Mouse (Mus musculus) spleen, adult 10 weeks (tissue): ENCODE results near the gene Plac9b. TPM values are rescaled to one million over a fixed set of nuclear protein-coding genes. Genes with fewer than 3 reads are reported as not detected.

Experiments
- polyA plus RNA-seq: library from polyadenylated mRNA; stranded (reverse); fragments of 350-450 nt; fragmentation: Illumina TruSeq; extraction: RNeasy Lipid Tissue Mini Kit (QIAGEN cat#74804); gene quantifications from one replicate; pipeline ENCODE4 v1.2.3, GENCODE M21; 2015; ENCODE audit warnings: low replicate concordance; ENCODE audit not compliant: insufficient read depth

Gene Plac9b
- 15.1 TPM for polyA plus RNA-seq

GRCm38 (mm10) chr14:26182380-26182779, at the start of gene Plac9b:
Gene Plac9b (minus strand): TSS chr14:26182480.

GRCm38 (mm10) chr14:26206926-26207247, 24.6 kb upstream of the Plac9b start, which contains the start of gene Tmem254b:
Gene Tmem254b (minus strand): TSS chr14:26207041.

GRCm38 (mm10) chr14:26118150-26118549, 64.1 kb downstream of the Plac9b start, which contains the start of gene Duxbl2:
Gene Duxbl2 (plus strand): TSS chr14:26118349.

Other genes with a start within 250 kb of the Plac9b start
- gene Cphx1, start 244.2 kb downstream of the Plac9b start, polyA plus RNA-seq: not detected
- gene Duxbl1, start 203.9 kb downstream of the Plac9b start, polyA plus RNA-seq: 0.80 TPM
- 9.5 TPM for gene Gm9780, start 139.8 kb downstream of the Plac9b start, polyA plus RNA-seq
- gene Tmem254c, start 115.1 kb downstream of the Plac9b start, polyA plus RNA-seq: 32.6 TPM
- not detected for gene Cphx2, start 101.0 kb downstream of the Plac9b start, polyA plus RNA-seq
- not detected for gene Cphx3, start 100.2 kb downstream of the Plac9b start, polyA plus RNA-seq
- 1.1 TPM for gene Duxbl2, start 64.1 kb downstream of the Plac9b start, polyA plus RNA-seq
- 27.9 TPM for gene Tmem254b, start 24.6 kb upstream of the Plac9b start, polyA plus RNA-seq
- 0.19 TPM for gene Duxbl3, start 75.5 kb upstream of the Plac9b start, polyA plus RNA-seq